19 mouse cellular contexts compared by ENCODE assay signal in genomic region chr13:79529336-79529735, GRCm38 (mm10).
DNase-seq lines count a peak whose midpoint lies in the region; ATAC-seq and TF ChIP-seq lines count a peak whose summit lies in the region.
"Had no signal": no experiment of that assay in that cellular context is flagged by ENCODE, and none has a peak within 500 bp of the region (broad histone marks: within the 10 kb centered on the region; RNA-seq: fewer than 3 reads in every experiment).

No protein-coding gene starts in this region.

- no peak for TF ChIP-seq CTCF in brain, embryonic 14.5 days (IDR thresholded peaks at IDR 0.05; ENCODE audit: borderline replicate concordance, extremely low read depth, insufficient read depth, insufficient read length)

- peak; percentile 92 for ATAC-seq in forebrain, embryonic 13.5 days
- ATAC-seq in forebrain, embryonic 11.5 days (replicated peaks; ENCODE audit: low FRiP score) = no peak
- ATAC-seq in kidney, embryonic 15.5 days (replicated peaks; ENCODE audit: low FRiP score) = peak; percentile 67
- peak; percentile 96 for ATAC-seq in forebrain, embryonic 16.5 days

- H3K9ac ChIP-seq in forebrain, embryonic 13.5 days = no peak overlapping the region
- no peak overlapping the region for H3K9ac ChIP-seq in forebrain, embryonic 11.5 days (ENCODE audit: low read length)
- no peak overlapping the region for H3K9ac ChIP-seq in kidney, embryonic 15.5 days
- H3K9ac ChIP-seq in forebrain, embryonic 16.5 days (replicated peaks; ENCODE audit: low read depth, low read length) = no peak overlapping the region
- H3K9ac ChIP-seq: liver, embryonic 13.5 days had no signal

- no peaks in the 10 kb centered on the region for H3K9me3 ChIP-seq in forebrain, embryonic 13.5 days (replicated peaks)
- H3K9me3 ChIP-seq in forebrain, embryonic 11.5 days (ENCODE audit: control insufficient read depth, low read length) = no peaks in the 10 kb centered on the region
- H3K9me3 ChIP-seq in kidney, embryonic 15.5 days (replicated peaks) = no peaks in the 10 kb centered on the region
- H3K9me3 ChIP-seq in forebrain, embryonic 16.5 days (ENCODE audit: control insufficient read depth, low read length) = no peaks in the 10 kb centered on the region
- H3K9me3 ChIP-seq: liver, embryonic 13.5 days had no signal

- no peaks in the 10 kb centered on the region for H3K36me3 ChIP-seq in forebrain, embryonic 13.5 days (ENCODE audit: poor library complexity, severe bottlenecking)
- H3K36me3 ChIP-seq in forebrain, embryonic 11.5 days (ENCODE audit: control insufficient read depth, insufficient read depth, low read length) = no peaks in the 10 kb centered on the region
- no peaks in the 10 kb centered on the region for H3K36me3 ChIP-seq in kidney, embryonic 15.5 days
- no peaks in the 10 kb centered on the region for H3K36me3 ChIP-seq in forebrain, embryonic 16.5 days (ENCODE audit: control insufficient read depth, insufficient read depth)
- H3K36me3 ChIP-seq: liver, embryonic 13.5 days had no signal

- no peak for DNase-seq in forebrain, embryonic 11.5 days (ENCODE audit: low spot score)
- no peak for DNase-seq in kidney, adult 8-10 months
- peak; percentile 77 for DNase-seq in brain, embryonic 14.5 days (ENCODE audit: low read depth)
- DNase-seq in frontal cortex, adult 2 months (ENCODE audit: extremely low spot score in 1 of 2, low spot score in 1 of 2) = no peak
- no peak for DNase-seq in cerebellum, postnatal 36 days
- DNase-seq: adrenal gland, postnatal 14 days; B cell, adult 2 months; gastrocnemius, adult 2 months; heart, adult 18-20 months; heart, postnatal 4 days; kidney, adult 18-20 months; layer of hippocampus, adult 9-11 months; liver, embryonic 13.5 days; lung, postnatal 4 days; thymus, adult 18-20 months had no signal

- no peak overlapping the region for H3K27ac ChIP-seq in forebrain, embryonic 13.5 days
- no peak overlapping the region for H3K27ac ChIP-seq in forebrain, embryonic 11.5 days (ENCODE audit: low read depth, low read length)
- H3K27ac ChIP-seq in kidney, embryonic 15.5 days = no peak overlapping the region
- no peak overlapping the region for H3K27ac ChIP-seq in forebrain, embryonic 16.5 days (ENCODE audit: low read length)
- H3K27ac ChIP-seq: gastrocnemius, adult 2 months; liver, embryonic 13.5 days had no signal

- no peak overlapping the region for H3K4me2 ChIP-seq in forebrain, embryonic 13.5 days
- no peak overlapping the region for H3K4me2 ChIP-seq in forebrain, embryonic 11.5 days (ENCODE audit: low read depth, low read length, severe bottlenecking)
- H3K4me2 ChIP-seq in kidney, embryonic 15.5 days = no peak overlapping the region
- no peak overlapping the region for H3K4me2 ChIP-seq in forebrain, embryonic 16.5 days (ENCODE audit: low read length)
- H3K4me2 ChIP-seq: liver, embryonic 13.5 days had no signal

- no peaks in the 10 kb centered on the region for H3K27me3 ChIP-seq in forebrain, embryonic 13.5 days
- no peaks in the 10 kb centered on the region for H3K27me3 ChIP-seq in forebrain, embryonic 11.5 days (ENCODE audit: control insufficient read depth, insufficient read depth, low read length)
- H3K27me3 ChIP-seq in kidney, embryonic 15.5 days = no peaks in the 10 kb centered on the region
- no peaks in the 10 kb centered on the region for H3K27me3 ChIP-seq in forebrain, embryonic 16.5 days (replicated peaks; ENCODE audit: control insufficient read depth, insufficient read depth, low read length)
- H3K27me3 ChIP-seq: liver, embryonic 13.5 days had no signal

- 59% methylated on average over 2 of the region's 2 CpGs for WGBS in forebrain, embryonic 13.5 days
- 68% methylated on average over 2 of the region's 2 CpGs for WGBS in forebrain, embryonic 11.5 days
- 21% methylated on average over 2 of the region's 2 CpGs for WGBS in kidney, embryonic 15.5 days
- WGBS in forebrain, embryonic 16.5 days = 47% methylated on average over 2 of the region's 2 CpGs

- no peak overlapping the region for H3K4me3 ChIP-seq in forebrain, embryonic 13.5 days
- no peak overlapping the region for H3K4me3 ChIP-seq in forebrain, embryonic 11.5 days (ENCODE audit: low read depth, low read length)
- no peak overlapping the region for H3K4me3 ChIP-seq in kidney, embryonic 15.5 days (replicated peaks)
- H3K4me3 ChIP-seq in forebrain, embryonic 16.5 days (replicated peaks; ENCODE audit: low read length) = no peak overlapping the region
- H3K4me3 ChIP-seq: gastrocnemius, adult 2 months; liver, embryonic 13.5 days; myocyte had no signal

- no peaks in the 10 kb centered on the region for H3K4me1 ChIP-seq in forebrain, embryonic 13.5 days
- H3K4me1 ChIP-seq in forebrain, embryonic 11.5 days (replicated peaks; ENCODE audit: control insufficient read depth, insufficient read depth, low read length) = no peaks in the 10 kb centered on the region
- no peaks in the 10 kb centered on the region for H3K4me1 ChIP-seq in kidney, embryonic 15.5 days
- H3K4me1 ChIP-seq in forebrain, embryonic 16.5 days (replicated peaks; ENCODE audit: control insufficient read depth, insufficient read depth, low read length) = no peaks in the 10 kb centered on the region
- H3K4me1 ChIP-seq: liver, embryonic 13.5 days had no signal

- no peak for TF ChIP-seq POLR2A in brain, embryonic 14.5 days (IDR thresholded peaks at IDR 0.05; ENCODE audit: borderline replicate concordance, extremely low read depth, insufficient read depth, insufficient read length, poor library complexity, severe bottlenecking)
